Mouse (Mus musculus) lung, postnatal 0 days (tissue): ENCODE measurements at regions not wholly inside any gene's neighbourhood (a gene's known extent, or its start where the extent isn't known, plus 50 kb on each side); places are given as distances from the start of the nearest gene placed in this dataset.

ENCODE experiments used
- ATAC-seq: fragments of 200-750 bp; cut with Nextera tagmentation; 2 replicates; pipeline ENCODE4 v1.8.0; 2017; ENCODE audit warnings: moderate library complexity
- DNase-seq: peaks from one replicate; pipeline ENCODE4 v3.0.0-alpha.2; 2016; ENCODE audit warnings: low spot score
- H3K27ac ChIP-seq: fragments of 300-500 bp; sonication (generic); 2 replicates; pipeline ENCODE4 v1.5.1; 2014; ENCODE audit warnings: antibody characterized with exemption, mild to moderate bottlenecking, low read length, mixed read lengths
- H3K27me3 ChIP-seq: fragments of 300-500 bp; sonication (generic); replicated peaks from 2 replicates; pipeline ENCODE4 v1.6.1; 2014; ENCODE audit warnings: low read length, mixed read lengths; ENCODE audit not compliant: insufficient read depth
- H3K36me3 ChIP-seq: fragments of 300-500 bp; sonication (generic); 2 replicates; pipeline ENCODE4 v1.6.1; 2014; ENCODE audit warnings: low read length, mixed read lengths; ENCODE audit not compliant: insufficient read depth
- H3K4me1 ChIP-seq: fragments of 300-500 bp; sonication (generic); 2 replicates; pipeline ENCODE4 v1.6.1; 2014; ENCODE audit warnings: antibody characterized with exemption, low read depth, low read length, mixed read lengths; ENCODE audit not compliant: insufficient read depth
- H3K4me2 ChIP-seq: fragments of 300-500 bp; sonication (generic); replicated peaks from 2 replicates; pipeline ENCODE4 v1.6.1; 2014; ENCODE audit warnings: low read depth, mild to moderate bottlenecking, low read length, moderate library complexity, mixed read lengths
- H3K4me3 ChIP-seq: fragments of 300-500 bp; sonication (generic); 2 replicates; pipeline ENCODE4 v1.5.1; 2014; ENCODE audit warnings: low read depth, low read length
- H3K9ac ChIP-seq: fragments of 300-500 bp; sonication (generic); replicated peaks from 2 replicates; pipeline ENCODE4 v1.6.1; 2014; ENCODE audit warnings: low read depth, mild to moderate bottlenecking
- H3K9me3 ChIP-seq: fragments of 300-500 bp; sonication (generic); 2 replicates; pipeline ENCODE4 v1.6.1; 2016; ENCODE audit warnings: low read length, mixed read lengths
- CTCF ChIP-seq: IDR thresholded peaks from 2 replicates; pipeline ENCODE4 v1.5.1; 2016; ENCODE audit warnings: antibody characterized with exemption, mild to moderate bottlenecking
- EP300 ChIP-seq: IDR thresholded peaks from 2 replicates; pipeline ENCODE4 v1.6.1; 2016; ENCODE audit warnings: antibody characterized with exemption, mild to moderate bottlenecking, control low read depth
- WGBS: fragments of 180-500 bp; shearing (Covaris S2); extraction: QIAGEN DNeasy Blood & Tissue Kit; methylation state at CpG from one replicate; pipeline ENCODE4 v1.1.7; 2014; 5-methylcytosine and 5-hydroxymethylcytosine counted together

DNA sequence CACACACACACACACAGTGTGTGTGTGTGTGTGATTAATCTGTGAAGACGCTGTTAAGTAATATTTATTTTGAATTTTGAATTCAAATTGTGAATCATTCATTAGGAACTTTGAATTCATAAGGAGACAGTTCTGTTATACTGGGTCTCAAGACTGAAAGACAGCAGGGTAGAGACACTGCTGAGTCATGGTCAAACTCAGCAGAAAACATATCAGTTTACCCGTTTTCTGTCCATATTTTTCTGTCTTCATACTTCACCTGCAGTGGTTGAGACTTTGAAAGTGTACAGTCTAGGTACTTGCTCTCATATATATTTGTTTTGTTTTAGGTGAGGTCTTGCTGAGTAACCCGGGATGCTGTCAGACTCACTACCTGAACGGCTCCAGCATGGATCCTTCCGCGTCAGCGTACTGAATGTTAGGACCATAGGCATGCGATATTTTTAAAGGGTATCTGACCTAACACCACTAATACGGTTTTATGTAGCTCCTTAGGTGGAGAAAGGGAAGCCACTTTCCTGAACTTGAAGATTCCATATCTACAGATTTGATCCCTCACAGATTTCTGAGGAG lies 1104.6 kb upstream of the 2610301B20Rik start:
- peak overlapping the region; percentile 89 for H3K4me2 ChIP-seq
- no peak overlapping the region for H3K27ac ChIP-seq
- no peak overlapping the region; the same call in 1 of the 2 replicates for H3K4me3 ChIP-seq
- H3K4me1 ChIP-seq = no peaks in the 10 kb centered on the region
- no peaks in the 10 kb centered on the region for H3K9me3 ChIP-seq
- DNase-seq (peak; percentile 23), ATAC-seq (no peak)
- H3K9ac ChIP-seq = no peak overlapping the region
- 57% methylated on average over 9 of the region's 9 CpGs for WGBS
- H3K27me3 ChIP-seq = no peaks in the 10 kb centered on the region
- H3K36me3 ChIP-seq = no peaks in the 10 kb centered on the region
- no peak for TF ChIP-seq EP300
- TF ChIP-seq CTCF = no peak

DNA sequence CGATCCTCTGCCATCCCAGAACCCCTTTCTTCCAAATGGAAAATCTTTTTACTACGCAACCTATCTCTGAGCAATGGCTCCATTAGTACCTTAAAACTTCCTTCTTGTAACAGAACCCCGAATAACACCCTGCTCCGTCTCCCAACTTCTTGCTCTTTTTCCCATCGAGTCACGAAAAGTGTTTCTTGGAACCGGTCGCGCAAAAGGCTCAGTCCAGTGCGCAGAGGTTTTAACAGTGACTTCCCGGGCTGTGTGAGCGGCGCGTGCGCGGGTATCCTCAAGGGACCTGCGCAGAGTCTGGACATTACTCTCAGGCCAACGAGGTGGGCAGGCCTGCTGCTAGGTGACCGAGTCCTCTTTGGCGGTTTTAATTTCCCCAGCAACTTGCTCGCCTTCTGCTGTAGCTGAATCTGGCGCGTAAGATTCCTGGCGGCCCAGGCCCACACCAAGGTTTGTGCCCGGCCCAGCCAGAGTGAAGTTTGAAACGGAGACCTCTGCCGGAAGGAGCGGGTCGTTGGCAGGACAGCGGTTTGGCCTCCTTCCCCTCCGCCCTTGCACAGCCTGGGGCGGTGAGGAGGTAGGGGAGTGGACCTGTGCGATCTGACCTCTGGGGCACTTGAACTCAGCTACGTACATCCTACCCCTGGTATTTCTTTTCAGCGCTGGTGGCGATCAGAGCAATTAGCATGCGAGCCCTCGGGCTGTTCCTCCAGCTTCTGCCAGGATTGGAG lies 1103.8 kb upstream of the 2610301B20Rik start:
- no peaks in the 10 kb centered on the region for H3K27me3 ChIP-seq
- no peaks in the 10 kb centered on the region for H3K9me3 ChIP-seq
- H3K4me3 ChIP-seq = peak overlapping the region; percentile 55
- no peaks in the 10 kb centered on the region for H3K36me3 ChIP-seq
- WGBS = 3% methylated on average over 38 of the region's 38 CpGs
- peak overlapping the region; percentile 59 for H3K27ac ChIP-seq
- no peaks in the 10 kb centered on the region for H3K4me1 ChIP-seq
- no peak for TF ChIP-seq EP300
- peak; percentile 59 for TF ChIP-seq CTCF
- ATAC-seq = peak; percentile 84
- peak overlapping the region; percentile 89 for H3K4me2 ChIP-seq
- H3K9ac ChIP-seq = peak overlapping the region; percentile 52
- peak; percentile 74 for DNase-seq

DNA sequence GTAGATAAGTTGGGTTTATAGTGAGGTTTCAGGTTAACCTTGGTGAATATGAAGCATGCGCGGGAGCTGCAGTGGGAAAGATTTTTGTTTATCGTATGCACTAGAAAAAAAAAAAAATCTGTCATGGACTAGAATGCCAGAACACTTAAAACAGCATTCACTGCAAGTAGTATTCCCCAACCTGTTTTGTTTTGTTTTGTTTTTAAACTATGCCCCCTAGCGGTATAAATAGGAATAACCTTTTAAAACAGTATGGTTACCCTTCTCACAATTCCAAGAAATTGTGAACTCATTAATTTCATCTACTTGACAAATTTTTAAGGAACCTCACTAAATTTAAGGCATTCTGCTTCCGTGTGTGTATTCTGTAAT lies 1103.2 kb upstream of the 2610301B20Rik start:
- Histone ChIP-seq H3K4me1 (no peaks in the 10 kb centered on the region), H3K4me2 (peak overlapping the region; percentile 89), H3K9me3 (no peaks in the 10 kb centered on the region), H3K4me3 (peak overlapping the region; percentile 55), H3K27ac (0 out of 2 replicates have a peak overlapping the region, but pooled peaks have one; percentile 59), H3K27me3 (no peaks in the 10 kb centered on the region), H3K36me3 (no peaks in the 10 kb centered on the region), H3K9ac (peak overlapping the region; percentile 52; the same call in 1 of the 2 replicates)
- ATAC-seq = peak; percentile 69
- peak; percentile 86 for DNase-seq
- peak; percentile 25; the same call in 1 of the 2 replicates for TF ChIP-seq EP300
- peak; percentile 45 for TF ChIP-seq CTCF
- WGBS = under 1% methylated on average over 5 of the region's 5 CpGs

DNA sequence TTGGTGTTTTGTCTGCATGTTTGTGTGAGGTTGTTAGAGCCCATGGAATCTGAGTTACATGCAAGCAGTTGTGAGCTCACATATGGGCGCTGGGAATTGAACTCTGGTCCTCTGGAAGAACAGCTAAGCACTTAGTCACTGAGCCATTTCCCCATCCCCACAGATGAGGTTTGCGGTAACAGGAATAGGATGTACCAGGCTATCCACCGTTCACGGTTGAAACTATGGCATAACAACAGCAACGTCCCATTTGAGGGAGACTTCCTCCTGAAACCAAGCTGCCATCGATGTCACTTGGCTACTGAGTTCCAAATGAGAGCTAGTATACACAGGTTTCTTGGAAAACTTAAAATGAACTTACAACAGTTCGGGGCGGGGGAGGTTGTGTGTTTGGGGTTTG lies 1095.9 kb upstream of the 2610301B20Rik start:
- H3K9ac ChIP-seq = no peak overlapping the region
- H3K27ac ChIP-seq = no peak overlapping the region
- no peak for TF ChIP-seq EP300
- TF ChIP-seq CTCF = no peak
- no peak overlapping the region for H3K4me2 ChIP-seq
- no peaks in the 10 kb centered on the region for H3K36me3 ChIP-seq
- WGBS = 85% methylated on average over 8 of the region's 8 CpGs
- H3K4me3 ChIP-seq = no peak overlapping the region
- no peaks in the 10 kb centered on the region for H3K4me1 ChIP-seq
- ATAC-seq (no peak), DNase-seq (no peak)
- H3K9me3 ChIP-seq = no peaks in the 10 kb centered on the region
- no peaks in the 10 kb centered on the region for H3K27me3 ChIP-seq

DNA sequence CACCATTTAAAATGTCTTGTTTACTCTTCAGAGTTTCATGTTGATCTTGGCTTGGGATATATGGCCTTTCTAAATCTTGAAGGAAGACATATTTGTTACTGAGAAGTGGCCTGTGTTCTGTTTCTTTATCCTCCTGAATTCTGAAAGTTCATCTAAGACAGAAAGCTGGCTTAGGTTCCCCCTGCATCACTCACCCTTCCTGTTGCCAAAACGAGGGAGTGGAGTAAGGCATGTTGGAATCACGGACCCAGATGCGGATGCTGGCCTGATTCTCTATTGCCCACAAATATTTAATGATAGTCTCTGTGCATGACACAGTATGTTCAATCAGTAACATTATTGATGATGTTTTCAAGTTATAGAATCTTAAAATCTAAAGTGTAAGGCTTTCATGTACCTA lies 1094.7 kb upstream of the 2610301B20Rik start:
- no peaks in the 10 kb centered on the region for H3K4me1 ChIP-seq
- no peak overlapping the region for H3K27ac ChIP-seq
- DNase-seq = no peak
- WGBS = 76% methylated on average over 3 of the region's 3 CpGs
- no peak overlapping the region for H3K4me3 ChIP-seq
- no peaks in the 10 kb centered on the region for H3K27me3 ChIP-seq
- TF ChIP-seq CTCF = no peak
- TF ChIP-seq EP300 = no peak
- H3K36me3 ChIP-seq = no peaks in the 10 kb centered on the region
- ATAC-seq = no peak
- H3K9ac ChIP-seq = no peak overlapping the region
- H3K4me2 ChIP-seq = no peak overlapping the region
- no peaks in the 10 kb centered on the region for H3K9me3 ChIP-seq

DNA sequence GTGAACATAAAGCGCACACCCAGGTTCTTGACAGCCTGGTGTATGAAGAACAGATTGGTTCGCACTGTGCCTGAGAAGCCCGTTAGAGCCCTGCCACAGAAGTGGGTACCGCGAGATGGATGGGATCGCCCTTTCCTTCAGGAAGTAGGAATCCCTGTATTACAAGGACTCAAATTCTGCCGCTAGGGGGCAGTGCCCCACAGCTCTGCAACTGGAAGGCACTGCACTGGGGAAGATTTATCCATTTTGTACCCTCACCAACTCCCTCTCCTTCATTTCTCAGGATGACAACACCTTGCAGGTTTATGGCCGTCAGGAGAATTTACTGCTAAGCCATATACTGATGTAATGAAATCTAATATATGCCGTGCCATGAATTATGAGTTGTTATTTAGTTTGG lies 1094.1 kb upstream of the 2610301B20Rik start:
- WGBS = 32% methylated on average over 9 of the region's 9 CpGs
- Histone ChIP-seq H3K4me3 (no peak overlapping the region), H3K27ac (no peak overlapping the region), H3K36me3 (no peaks in the 10 kb centered on the region), H3K9me3 (no peaks in the 10 kb centered on the region), H3K9ac (no peak overlapping the region), H3K27me3 (no peaks in the 10 kb centered on the region), H3K4me1 (no peaks in the 10 kb centered on the region), H3K4me2 (no peak overlapping the region)
- ATAC-seq (peak; percentile 33), DNase-seq (peak; percentile 65)
- TF ChIP-seq CTCF (peak; percentile 74), EP300 (no peak)
